Mouse (Mus musculus): ENCODE measurements around the gene H2al1e.
"Not testable (repeated sequence)": the region's sequence is repeated elsewhere in the genome, so short reads cannot be mapped to it uniquely, and the experiment has no call there.

Gene H2al1e

DNA sequence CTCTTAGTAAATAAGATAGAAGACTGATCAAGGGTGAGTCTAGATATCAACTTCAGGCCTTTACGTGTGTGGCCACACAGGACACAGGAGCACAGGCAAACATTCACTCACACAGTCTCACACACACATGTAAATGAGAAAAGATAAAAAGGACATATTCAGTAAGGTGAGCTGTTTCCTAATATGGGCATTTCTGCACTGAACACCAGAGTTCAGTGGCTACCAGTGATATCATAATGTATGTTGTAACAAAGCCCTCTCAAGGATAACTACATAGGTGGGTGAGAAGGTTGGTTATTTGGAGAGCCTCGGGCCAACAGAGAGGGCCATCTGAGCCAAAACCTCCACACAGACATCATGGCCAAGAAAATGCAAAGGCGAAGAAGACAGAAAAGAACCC is at the start of gene H2al1e:
H2al1e (plus strand) TSS at position 301 of the 400 bp plus-strand sequence.
- DNase-seq (ENCODE audit: low spot score in 2 of 2) = not testable (repeated sequence)

DNA sequence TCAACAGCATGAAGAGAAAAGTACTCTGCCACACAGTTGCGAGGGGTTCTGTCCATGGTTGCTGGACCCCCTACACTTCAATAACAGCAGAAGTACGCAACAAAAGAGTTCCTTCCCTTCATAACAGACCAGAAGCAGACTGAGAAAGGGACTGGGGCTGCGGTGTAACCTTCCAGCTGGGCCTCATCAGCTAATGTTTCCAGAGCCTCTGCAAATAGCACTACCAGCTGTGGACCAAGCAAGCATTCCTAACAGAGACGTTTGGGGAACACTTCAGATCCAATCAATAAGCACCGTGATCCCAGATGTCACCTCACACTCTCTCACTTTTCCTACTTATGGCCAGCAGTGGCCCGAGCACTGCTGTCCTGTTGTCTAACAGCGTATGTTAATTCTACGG is 46.8 kb upstream of the H2al1e start:
- DNase-seq (ENCODE audit: low spot score in 2 of 2) = no peak

DNA sequence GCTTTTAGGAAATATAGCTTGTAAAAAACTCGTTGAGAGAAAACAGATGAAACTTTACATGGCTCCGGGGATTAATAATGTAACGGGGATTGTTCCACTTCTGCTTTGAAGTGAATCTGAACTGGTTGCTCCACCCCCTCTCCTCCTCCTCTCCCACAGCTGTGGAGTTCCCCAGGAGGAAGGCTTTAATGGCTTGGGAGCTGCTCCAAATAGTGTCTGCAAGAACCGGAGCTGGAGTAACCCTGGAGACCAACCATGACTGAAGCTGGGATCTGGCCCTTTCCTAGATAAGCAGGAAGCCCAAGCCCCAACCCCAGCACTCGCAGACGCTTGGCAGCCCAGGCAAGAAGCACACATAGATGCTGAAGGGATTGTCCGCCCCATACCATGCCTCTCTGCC is 43.9 kb upstream of the H2al1e start:
- no peak for DNase-seq (ENCODE audit: low spot score in 2 of 2)

DNA sequence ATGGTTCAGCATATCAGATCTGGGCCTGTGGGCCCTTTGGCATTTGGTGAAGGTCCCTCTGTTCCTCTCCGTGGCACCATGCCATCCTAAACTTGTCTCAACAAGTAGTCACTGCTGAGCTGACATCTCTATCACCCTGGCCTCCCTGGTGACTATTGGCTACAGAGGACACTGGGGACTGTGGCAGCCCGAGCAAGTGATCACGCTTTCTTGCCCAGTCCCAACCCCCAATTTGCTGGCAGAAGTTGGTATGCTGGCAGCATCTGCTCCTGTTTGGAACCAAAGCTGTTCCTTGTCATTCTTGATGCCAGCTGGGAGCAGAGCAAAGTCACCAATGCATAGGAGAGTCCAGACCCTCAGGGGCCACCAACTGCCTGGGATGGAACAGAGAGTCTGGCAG is 42.7 kb upstream of the H2al1e start:
- DNase-seq (ENCODE audit: low spot score in 2 of 2) = no peak

DNA sequence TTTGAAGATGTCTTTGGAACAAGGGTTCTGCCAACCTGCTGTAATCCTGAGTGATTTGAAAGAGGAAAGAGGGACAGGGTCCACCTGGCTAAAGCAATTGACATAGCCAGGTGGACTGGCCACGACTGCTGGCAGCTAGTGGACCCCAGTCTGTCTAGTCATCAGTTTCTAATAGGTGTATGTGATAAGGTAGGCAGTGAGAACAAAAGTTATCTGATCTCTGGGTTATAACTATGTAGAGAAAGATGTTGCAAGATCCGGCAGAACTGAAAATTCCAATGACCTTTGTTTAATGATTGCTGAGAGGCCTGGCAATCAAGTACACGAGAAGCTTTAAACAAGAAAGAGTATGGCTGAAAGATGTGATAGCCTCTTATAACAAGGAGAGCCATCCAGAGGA is 38.5 kb upstream of the H2al1e start:
- DNase-seq (ENCODE audit: low spot score in 2 of 2) = no peak

DNA sequence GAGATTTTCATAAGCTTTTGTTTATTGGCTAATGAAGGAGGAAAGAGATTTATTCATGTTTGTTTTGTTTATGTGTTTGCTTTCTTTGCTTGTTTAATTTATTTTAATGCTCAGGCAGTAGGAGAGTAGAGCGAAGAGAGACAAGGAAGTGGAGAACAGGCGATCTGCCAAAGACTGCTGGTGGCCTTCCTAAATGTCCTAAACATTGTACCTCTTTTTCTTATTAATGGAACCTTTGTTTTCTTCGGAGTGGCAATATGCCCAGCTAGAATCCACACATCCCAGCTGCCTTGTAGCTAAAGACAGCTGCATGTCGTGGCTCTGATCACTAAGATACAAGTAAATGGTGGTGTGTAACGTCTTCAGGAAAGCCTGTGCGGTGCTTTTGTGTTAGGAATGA is 34.7 kb upstream of the H2al1e start:
- no peak for DNase-seq (ENCODE audit: low spot score in 2 of 2)

DNA sequence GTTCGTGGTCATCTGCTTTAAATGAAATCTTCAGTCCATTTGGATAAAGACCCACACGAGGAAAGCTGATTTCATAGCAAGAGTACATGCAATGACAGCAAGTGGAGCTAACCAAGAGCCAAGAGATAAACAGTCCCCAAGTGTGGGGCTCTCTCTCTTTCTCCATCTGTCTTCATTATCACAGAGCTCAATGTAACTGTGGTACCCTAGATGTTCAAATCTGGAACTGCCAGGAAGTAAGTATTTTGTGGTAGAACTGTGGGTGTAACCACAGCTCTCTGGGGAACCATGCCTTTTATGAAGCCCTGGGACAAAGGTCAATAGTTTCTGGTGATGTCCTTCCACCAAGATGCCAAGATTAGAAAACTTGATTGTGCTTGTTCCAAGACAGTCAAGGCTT is 31.0 kb upstream of the H2al1e start:
- no peak for DNase-seq (ENCODE audit: low spot score in 2 of 2)

DNA sequence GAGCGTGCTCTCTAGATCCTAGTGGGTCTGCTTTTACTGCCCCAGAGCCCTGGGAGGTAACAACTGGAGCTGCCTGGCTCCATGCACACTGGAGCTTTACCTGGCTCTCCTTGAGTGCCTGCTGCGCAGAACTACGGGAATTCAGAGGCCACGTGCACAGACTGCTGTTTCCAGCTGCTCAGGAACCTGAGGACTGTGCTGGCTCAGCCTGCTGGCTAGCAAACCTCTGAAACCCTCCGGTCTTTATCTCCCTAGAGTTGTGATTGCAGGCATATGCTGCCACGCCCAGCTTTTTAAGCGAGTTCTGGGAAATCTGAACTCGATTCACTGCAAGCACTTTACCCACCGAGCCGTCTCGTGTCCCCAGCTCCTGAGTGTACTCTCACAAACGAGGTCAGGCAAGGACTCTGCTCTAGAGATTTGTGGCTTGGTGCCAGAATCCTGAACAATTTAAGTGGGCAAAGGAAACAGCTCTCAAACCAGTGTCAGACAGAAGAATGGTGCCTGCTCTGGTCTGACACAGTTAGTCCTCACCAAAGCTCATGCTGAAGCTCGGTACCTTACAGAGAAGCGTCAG is 23.3 kb upstream of the H2al1e start:
- DNase-seq (ENCODE audit: low spot score in 2 of 2) = no peak

DNA sequence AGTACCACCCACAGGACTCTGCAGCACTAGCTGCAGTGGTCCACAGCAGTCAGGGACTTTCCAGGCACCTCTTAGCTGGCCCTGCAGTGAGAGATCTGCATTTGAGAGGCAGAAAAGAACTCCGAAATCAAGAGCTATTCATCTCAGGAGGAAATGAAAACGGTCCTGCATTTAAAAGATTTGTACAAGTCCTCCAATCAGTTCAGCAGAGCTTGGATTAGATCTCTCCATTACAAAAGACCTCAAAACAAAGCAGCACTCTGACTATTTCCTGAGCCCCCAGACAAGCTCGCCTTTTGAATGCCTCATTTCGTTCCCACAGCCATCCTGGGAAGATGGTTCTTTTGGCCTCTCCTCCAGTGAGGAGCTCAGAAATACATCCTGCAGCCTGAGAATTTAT is 22.5 kb upstream of the H2al1e start:
- no peak for DNase-seq (ENCODE audit: low spot score in 2 of 2)

DNA sequence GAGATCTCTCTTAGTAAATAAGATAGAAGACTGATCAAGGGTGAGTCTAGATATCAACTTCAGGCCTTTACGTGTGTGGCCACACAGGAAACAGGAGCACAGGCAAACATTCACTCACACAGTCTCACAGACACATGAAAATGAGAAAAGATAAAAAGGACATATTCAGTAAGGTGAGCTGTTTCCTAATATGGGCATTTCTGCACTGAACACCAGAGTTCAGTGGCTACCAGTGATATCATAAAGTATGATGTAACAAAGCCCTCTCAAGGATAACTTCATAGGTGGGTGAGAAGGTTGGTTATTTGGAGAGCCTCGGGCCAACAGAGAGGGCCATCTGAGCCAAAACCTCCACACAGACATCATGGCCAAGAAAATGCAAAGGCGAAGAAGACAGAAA is 12.8 kb upstream of the H2al1e start, which contains the start of gene H2al1a:
H2al1a (plus strand) TSS at position 301 of the 400 bp plus-strand sequence.
- DNase-seq (ENCODE audit: low spot score in 2 of 2) = not testable (repeated sequence)

DNA sequence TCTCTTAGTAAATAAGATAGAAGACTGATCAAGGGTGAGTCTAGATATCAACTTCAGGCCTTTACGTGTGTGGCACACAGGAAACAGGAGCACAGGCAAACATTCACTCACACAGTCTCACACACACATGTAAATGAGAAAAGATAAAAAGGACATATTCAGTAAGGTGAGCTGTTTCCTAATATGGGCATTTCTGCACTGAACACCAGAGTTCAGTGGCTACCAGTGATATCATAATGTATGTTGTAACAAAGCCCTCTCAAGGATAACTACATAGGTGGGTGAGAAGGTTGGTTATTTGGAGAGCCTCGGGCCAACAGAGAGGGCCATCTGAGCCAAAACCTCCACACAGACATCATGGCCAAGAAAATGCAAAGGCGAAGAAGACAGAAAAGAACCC is 9.6 kb upstream of the H2al1e start, which contains the start of gene H2al1b:
H2al1b (plus strand) TSS at position 301 of the 400 bp plus-strand sequence.
- DNase-seq (ENCODE audit: low spot score in 2 of 2) = not testable (repeated sequence)

DNA sequence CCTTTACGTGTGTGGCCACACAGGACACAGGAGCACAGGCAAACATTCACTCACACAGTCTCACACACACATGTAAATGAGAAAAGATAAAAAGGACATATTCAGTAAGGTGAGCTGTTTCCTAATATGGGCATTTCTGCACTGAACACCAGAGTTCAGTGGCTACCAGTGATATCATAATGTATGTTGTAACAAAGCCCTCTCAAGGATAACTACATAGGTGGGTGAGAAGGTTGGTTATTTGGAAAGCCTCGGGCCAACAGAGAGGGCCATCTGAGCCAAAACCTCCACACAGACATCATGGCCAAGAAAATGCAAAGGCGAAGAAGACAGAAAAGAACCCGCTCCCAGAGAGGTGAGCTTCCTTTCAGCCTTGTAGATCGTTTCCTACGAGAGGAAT is 6.4 kb upstream of the H2al1e start, which contains the start of gene H2al1c:
H2al1c (plus strand) TSS at position 301 of the 400 bp plus-strand sequence.
- not testable (repeated sequence) for DNase-seq (ENCODE audit: low spot score in 2 of 2)

DNA sequence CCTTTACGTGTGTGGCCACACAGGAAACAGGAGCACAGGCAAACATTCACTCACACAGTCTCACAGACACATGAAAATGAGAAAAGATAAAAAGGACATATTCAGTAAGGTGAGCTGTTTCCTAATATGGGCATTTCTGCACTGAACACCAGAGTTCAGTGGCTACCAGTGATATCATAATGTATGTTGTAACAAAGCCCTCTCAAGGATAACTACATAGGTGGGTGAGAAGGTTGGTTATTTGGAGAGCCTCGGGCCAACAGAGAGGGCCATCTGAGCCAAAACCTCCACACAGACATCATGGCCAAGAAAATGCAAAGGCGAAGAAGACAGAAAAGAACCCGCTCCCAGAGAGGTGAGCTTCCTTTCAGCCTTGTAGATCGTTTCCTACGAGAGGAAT is 3.2 kb upstream of the H2al1e start, which contains the start of gene H2al1d:
H2al1d (plus strand) TSS at position 301 of the 400 bp plus-strand sequence.
- not testable (repeated sequence) for DNase-seq (ENCODE audit: low spot score in 2 of 2)

DNA sequence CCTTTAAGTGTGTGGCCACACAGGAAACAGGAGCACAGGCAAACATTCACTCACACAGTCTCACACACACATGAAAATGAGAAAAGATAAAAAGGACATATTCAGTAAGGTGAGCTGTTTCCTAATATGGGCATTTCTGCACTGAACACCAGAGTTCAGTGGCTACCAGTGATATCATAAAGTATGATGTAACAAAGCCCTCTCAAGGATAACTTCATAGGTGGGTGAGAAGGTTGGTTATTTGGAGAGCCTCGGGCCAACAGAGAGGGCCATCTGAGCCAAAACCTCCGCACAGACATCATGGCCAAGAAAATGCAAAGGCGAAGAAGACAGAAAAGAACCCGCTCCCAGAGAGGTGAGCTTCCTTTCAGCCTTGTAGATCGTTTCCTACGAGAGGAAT is 3.1 kb downstream of the H2al1e start, which contains the start of gene H2al1f:
H2al1f (plus strand) TSS at position 301 of the 400 bp plus-strand sequence.
- DNase-seq (ENCODE audit: low spot score in 2 of 2) = not testable (repeated sequence)

DNA sequence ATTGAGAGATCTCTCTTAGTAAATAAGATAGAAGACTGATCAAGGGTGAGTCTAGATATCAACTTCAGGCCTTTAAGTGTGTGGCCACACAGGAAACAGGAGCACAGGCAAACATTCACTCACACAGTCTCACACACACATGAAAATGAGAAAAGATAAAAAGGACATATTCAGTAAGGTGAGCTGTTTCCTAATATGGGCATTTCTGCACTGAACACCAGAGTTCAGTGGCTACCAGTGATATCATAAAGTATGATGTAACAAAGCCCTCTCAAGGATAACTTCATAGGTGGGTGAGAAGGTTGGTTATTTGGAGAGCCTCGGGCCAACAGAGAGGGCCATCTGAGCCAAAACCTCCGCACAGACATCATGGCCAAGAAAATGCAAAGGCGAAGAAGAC is 6.2 kb downstream of the H2al1e start, which contains the start of gene H2al1g:
H2al1g (plus strand) TSS at position 301 of the 400 bp plus-strand sequence.
- not testable (repeated sequence) for DNase-seq (ENCODE audit: low spot score in 2 of 2)

DNA sequence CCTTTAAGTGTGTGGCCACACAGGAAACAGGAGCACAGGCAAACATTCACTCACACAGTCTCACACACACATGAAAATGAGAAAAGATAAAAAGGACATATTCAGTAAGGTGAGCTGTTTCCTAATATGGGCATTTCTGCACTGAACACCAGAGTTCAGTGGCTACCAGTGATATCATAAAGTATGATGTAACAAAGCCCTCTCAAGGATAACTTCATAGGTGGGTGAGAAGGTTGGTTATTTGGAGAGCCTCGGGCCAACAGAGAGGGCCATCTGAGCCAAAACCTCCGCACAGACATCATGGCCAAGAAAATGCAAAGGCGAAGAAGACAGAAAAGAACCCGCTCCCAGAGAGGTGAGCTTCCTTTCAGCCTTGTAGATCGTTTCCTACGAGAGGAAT is 9.5 kb downstream of the H2al1e start, which contains the start of gene H2al1h:
H2al1h (plus strand) TSS at position 301 of the 400 bp plus-strand sequence.
- DNase-seq (ENCODE audit: low spot score in 2 of 2) = not testable (repeated sequence)

DNA sequence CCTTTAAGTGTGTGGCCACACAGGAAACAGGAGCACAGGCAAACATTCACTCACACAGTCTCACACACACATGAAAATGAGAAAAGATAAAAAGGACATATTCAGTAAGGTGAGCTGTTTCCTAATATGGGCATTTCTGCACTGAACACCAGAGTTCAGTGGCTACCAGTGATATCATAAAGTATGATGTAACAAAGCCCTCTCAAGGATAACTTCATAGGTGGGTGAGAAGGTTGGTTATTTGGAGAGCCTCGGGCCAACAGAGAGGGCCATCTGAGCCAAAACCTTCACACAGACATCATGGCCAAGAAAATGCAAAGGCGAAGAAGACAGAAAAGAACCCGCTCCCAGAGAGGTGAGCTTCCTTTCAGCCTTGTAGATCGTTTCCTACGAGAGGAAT is 12.6 kb downstream of the H2al1e start, which contains the start of gene H2al1i:
H2al1i (plus strand) TSS at position 301 of the 400 bp plus-strand sequence.
- not testable (repeated sequence) for DNase-seq (ENCODE audit: low spot score in 2 of 2)

DNA sequence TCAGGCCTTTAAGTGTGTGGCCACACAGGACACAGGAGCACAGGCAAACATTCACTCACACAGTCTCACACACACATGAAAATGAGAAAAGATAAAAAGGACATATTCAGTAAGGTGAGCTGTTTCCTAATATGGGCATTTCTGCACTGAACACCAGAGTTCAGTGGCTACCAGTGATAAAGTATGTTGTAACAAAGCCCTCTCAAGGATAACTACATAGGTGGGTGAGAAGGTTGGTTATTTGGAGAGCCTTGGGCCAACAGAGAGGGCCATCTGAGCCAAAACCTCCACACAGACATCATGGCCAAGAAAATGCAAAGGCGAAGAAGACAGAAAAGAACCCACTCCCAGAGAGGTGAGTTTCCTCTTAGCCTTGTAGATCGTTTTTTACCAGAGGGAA is 15.8 kb downstream of the H2al1e start, which contains the start of gene H2al1j:
H2al1j (plus strand) TSS at position 301 of the 400 bp plus-strand sequence.
- not testable (repeated sequence) for DNase-seq (ENCODE audit: low spot score in 2 of 2)

DNA sequence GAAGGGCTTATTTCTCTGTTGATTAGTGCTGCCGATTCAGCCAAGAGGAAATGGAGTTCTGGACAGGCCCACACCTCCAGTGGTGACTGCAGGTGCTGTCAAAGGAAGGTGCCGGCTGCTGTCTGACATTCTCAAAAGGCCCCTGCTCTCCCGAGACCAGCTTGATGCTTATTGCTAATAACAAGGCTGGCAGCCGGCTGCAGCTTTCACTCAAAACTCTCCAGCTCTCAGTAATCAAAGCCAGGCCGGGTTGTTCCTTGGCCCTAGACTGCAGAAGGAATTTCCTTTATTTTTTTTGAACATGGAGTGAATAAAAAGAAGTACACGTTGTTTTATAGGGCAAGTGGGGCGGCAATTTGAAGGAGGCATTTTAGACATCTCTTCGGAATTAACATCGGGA is 34.0 kb downstream of the H2al1e start:
- DNase-seq (ENCODE audit: low spot score in 2 of 2) = no peak

DNA sequence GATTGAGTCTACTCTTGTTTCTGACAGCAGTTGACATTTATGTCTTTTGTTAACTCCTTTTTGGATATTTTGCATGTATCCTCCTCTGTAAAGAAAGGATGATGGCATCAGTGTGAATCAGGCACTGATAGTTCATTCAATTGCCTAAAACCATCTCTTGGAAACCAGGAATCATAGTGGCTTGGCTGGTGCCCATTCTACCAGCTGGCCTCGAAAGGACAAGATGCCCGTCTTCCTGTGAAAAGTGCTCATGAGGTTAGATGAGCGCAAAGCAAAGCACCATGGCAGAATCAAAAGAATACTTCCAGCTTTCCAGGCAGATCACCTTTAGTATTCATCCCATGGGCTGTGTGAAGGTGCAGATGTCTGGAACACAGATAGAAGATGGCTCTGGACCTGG is 35.0 kb downstream of the H2al1e start:
- DNase-seq (ENCODE audit: low spot score in 2 of 2) = no peak

DNA sequence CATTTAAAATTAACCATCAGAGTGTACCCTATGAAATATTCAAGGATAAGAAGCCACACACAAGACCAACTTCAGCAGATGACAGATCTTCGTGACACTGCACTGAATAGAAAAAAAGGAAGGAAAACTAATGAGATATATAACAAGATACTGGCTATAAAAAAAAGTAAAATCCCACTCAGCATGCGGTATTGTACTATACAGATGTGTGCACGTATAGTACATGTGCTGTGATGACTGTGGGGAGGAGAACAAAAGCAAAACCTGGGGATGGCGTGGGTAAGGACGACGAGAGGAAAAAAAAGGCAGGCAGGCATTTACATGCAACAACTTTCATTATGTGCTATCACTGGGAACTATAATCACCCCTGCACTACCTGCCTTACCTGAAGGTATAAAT is 49.1 kb downstream of the H2al1e start:
- DNase-seq (ENCODE audit: low spot score in 2 of 2) = no peak

DNA sequence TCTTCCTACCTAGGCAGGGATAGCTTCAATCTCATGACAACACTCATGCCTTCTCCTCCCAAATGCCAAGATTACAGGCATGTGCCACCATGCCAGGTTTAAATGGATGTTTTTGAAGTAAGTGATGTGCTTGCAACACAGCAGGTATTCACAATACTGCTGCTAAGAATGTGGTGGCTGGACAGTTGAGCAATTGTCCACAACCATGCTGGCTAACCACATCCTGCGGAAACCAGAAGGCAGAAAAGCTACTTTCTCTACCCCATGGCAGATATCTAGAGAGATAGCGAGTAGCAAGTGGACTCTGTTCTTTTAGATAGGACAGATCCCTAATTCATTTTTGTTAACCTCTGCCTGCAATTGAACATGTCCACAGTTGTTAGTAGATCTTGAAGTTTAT is 49.5 kb downstream of the H2al1e start:
- no peak for DNase-seq (ENCODE audit: low spot score in 2 of 2)

All from spleen, postnatal 10 days (tissue).